Mouse (Mus musculus) ES-E14 (cell line): ENCODE results near the gene Rbm5.

ENCODE experiments used
- CHD2 ChIP-seq: IDR thresholded peaks from 2 replicates; pipeline ENCODE4 v1.6.1; 2014; ENCODE audit warnings: mild to moderate bottlenecking, low read depth, low read length, inconsistent platforms
- HCFC1 ChIP-seq: IDR thresholded peaks from 2 replicates; pipeline ENCODE4 v1.6.1; 2012; ENCODE audit warnings: low read length, inconsistent platforms, borderline replicate concordance; ENCODE audit not compliant: insufficient read depth
- MAFK ChIP-seq: IDR thresholded peaks from 2 replicates; pipeline ENCODE4 v1.6.1; 2014; ENCODE audit warnings: mild to moderate bottlenecking, low read depth, low read length, inconsistent platforms; ENCODE audit not compliant: insufficient read depth
- ZC3H11A ChIP-seq: IDR thresholded peaks from 2 replicates; pipeline ENCODE4 v1.6.1; 2012; ENCODE audit warnings: low read depth, mild to moderate bottlenecking, inconsistent platforms, low read length, borderline replicate concordance

DNA sequence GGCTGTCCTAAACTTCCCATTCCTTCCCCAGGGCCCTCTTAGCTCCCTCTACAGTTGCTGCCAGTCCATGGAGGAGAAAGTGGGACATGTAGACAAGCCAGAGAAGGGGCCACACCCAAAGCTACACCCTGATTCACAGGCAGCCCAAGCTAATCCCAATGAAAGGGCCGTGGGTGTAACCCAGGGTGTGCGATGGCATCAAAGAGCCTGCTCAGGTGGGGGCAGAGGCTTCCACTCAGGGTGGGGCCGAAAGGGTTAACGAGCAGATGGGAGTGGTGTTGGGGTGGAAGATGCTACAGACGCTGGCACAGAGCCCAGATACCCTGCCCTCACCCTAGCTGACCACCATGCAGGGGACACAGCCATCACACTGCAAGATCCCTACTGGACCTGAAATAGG lies 78.0 kb downstream of the Rbm5 start:
- TF ChIP-seq HCFC1, result no peak
- TF ChIP-seq ZC3H11A, result no peak
- no peak for TF ChIP-seq CHD2
- no peak for TF ChIP-seq MAFK
